Mouse (Mus musculus) gastrocnemius, postnatal 14 days (tissue): Measurements from ENCODE around the gene Lnx2. TPM values are rescaled to one million over a fixed set of nuclear protein-coding genes. Genes with fewer than 3 reads are reported as not detected.

Source experiments
- DNase-seq: peaks from one replicate; pipeline ENCODE4 v3.0.0; 2021; ENCODE audit warnings: mixed read lengths
- intact Hi-C: fragments of 180-260 bp; cut with DNase I; formaldehyde crosslinking; loops from one replicate; pipeline ENCODE4 v1.15.1; 2025; ENCODE audit warnings: low total_unique reads
- long read RNA-seq, 2 experiments: library from polyadenylated mRNA; stranded (forward); transcript quantifications; one replicate each; pipeline ENCODE4 v2.0.0; 2021
- total RNA-seq, 2 experiments: library from RNA; stranded (reverse); gene quantifications; 2 replicates each; pipeline ENCODE4 v1.2.3; 2021

Lnx2 gene
- total RNA-seq = 1 to 10 TPM; 5.6 to 5.9 TPM
- long read RNA-seq, experiment 1, full-length matches to known transcripts = 9 of 10 reads
- long read RNA-seq, experiment 1, partial matches to known transcripts = 1 of 10 reads
- long read RNA-seq, experiment 1, other reads (novel, unspliced or antisense) = 0 of 10 reads
- long read RNA-seq, experiment 2, full-length matches to known transcripts = 12 of 18 reads
- long read RNA-seq, experiment 2, partial matches to known transcripts = 2 of 18 reads
- long read RNA-seq, experiment 2, other reads (novel, unspliced or antisense) = 4 of 18 reads

DNA sequence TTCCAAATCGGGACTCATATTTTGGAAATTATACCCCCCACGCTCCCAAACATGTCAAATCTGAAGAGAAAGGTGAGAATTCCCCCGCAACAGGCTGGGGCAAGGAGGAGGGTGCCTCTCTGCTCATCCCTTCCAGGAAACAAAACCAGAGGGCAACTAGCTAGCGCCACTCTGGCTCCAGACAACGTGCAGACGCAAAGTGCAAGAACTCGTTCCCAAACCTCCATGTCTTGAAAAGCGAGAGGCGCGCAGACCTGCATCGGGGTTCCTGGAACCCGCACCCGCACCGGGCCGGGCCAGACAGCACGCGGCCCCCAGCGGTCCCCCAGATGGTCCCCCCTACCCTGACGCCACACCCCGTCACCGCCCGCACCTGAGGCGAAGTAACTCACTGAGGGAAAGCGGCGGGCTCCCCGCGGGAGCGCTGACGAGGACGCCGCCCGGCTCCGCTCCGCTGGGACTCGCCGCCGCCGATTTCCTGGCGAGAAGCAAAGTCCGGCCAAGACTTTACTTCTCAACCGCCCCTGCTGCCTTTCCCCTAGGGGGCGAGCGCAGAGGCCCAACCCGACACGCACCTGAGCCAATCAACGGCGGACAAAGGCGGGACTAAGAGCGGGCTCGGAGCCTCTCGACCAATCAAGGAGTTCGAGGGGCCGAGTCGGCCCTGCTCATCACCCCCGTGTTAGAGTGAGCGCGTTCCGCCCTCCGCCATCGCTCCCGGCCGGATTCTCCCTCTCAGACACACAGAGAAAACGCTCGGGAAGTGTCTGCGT is at the start of gene Lnx2:
Gene Lnx2, minus strand, starts transcription at position 561 of the 773 bp plus-strand sequence.
- peak; percentile 97 for DNase-seq
- intact Hi-C loops = no loop called here

- intact Hi-C loops = no loop called here
These were observed 49.3 kb upstream of the Lnx2 start for GRCm38 (mm10) chr5:147125542-147126185.

DNA sequence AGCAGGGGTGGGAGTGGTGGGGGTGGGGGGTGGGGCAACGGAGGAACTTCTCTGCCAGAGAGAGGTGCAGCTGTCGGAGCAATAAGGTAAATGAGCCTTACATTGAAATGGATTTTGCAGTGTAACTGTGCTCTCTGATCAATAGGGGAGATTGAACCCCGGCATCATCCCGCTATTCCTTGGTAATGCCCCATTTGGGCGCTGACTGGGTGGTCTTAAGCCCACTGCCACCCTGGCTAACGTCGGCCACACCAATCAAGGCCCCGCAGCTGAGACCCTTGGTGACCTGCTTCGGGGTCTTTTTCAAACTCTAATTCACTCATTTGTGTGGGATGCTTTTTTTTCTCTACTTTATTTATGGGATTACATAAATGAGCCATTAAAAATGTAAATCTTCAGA is 48.4 kb upstream of the Lnx2 start:
- intact Hi-C loops = no loop called here
- DNase-seq = no peak

More at GRCm38 (mm10) chr5:147125542-147126185, 49.3 kb upstream of the Lnx2 start:
- DNase-seq = no peak

GRCm38 (mm10) chr5:147121146-147121545 is 44.8 kb upstream of the Lnx2 start:
- intact Hi-C loops = no loop called here
- no peak for DNase-seq

DNA sequence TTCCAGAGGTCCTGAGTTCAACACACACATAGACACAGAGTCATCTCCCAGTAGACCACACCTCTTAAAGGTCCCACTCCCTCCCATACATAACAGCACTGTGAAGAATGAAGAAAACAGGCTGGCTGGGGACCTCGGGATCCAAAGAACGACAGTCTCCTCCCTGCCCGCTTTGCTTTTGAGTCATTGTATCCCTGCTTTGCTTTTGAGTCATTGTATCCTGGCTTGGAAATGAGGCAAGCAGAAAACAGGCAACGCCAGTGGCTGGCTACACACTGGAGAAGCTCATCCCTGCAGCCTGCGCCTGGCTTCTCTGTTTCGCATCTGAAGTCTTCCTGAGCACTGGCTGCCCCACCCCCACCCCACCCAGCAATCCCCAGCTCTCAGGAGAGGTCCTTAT is 40.6 kb upstream of the Lnx2 start:
- intact Hi-C loops = no loop called here

DNA sequence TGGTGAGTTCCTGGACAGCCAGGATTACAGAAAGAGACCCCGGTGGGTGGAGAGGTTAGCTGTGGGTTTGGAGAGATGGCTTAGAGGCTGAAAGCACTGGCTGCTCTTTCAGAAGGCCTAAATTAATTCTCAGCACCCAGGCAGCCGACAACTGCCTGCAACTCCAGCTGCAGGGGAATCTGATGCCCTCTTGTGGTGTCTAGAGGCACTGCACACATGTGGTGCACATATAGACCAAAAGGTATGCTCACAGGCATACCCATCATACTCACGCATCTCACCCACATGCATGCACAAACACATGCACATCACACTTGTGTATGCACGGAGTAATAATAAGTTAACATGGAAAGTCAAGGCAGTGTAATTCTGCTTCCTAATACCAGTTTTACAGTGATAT is 39.2 kb upstream of the Lnx2 start:
- intact Hi-C loops = no loop called here
- no peak for DNase-seq

More for the DNA sequence above, 40.6 kb upstream of the Lnx2 start:
- DNase-seq = no peak

DNA sequence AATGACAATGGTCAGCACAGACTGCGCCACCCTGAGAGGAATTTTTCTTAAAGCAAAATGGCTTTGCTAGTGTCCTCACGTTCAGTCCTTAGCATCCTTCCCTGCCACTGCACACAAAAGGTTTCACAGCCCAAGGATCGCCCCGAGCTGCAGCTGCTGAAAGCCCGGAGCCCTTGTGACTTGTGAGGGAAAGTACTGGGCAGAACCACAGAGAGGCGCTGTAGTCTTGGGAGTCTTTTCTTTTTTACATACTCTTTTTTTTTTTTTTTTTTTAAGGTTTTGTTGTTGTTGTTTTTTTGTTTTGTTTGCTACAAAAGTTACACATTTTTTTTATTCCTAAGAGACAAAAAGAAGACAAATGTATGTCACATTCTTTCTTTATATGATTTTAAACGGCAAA is 38.4 kb upstream of the Lnx2 start:
- intact Hi-C loops = no loop called here
- no peak for DNase-seq

GRCm38 (mm10) chr5:147108861-147109591 is 32.6 kb upstream of the Lnx2 start:
- intact Hi-C loops = no loop called here
- DNase-seq = no peak

GRCm38 (mm10) chr5:147107276-147107675 is 30.9 kb upstream of the Lnx2 start:
- intact Hi-C loops = no loop called here
- no peak for DNase-seq

DNA sequence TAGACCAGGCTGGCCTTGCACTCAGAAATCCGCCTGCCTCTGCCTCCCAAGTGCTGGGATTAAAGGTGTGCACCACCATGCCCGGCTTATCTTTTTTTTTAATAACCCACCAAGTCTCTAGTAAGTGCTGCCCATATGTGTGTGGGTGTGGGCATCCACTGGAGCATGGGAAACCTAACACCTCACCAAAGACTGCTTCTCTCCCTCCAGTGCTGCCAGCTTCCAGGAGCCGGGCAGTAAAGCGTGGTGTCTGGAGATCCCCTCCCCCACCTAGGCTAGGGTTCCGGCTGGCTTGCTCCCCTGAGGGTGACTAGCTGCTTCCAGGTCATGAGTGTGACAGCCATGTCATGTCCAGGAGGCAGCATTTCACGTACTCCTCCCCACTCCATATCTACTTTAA is 25.9 kb upstream of the Lnx2 start:
- intact Hi-C loops = no loop called here
- DNase-seq = no peak

DNA sequence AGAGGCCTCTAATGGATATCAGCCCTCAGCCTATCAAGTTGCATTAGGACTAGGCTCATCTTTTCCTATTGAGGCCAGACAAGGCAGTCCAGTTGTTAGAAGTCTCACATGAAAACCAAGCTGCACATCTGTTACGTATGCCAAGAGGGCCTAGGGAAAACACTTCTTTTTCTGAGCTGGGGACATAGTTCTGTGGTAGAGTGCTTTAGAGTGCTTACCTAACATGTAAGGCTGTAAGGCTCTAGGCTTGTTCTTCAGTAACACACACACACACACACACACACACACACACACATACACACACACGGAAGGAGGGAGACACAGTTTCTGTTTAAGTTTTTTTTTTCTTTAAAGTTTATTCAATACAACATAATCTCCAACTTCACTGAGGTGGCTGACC is 23.8 kb upstream of the Lnx2 start:
- intact Hi-C loops = no loop called here
- no peak for DNase-seq

DNA sequence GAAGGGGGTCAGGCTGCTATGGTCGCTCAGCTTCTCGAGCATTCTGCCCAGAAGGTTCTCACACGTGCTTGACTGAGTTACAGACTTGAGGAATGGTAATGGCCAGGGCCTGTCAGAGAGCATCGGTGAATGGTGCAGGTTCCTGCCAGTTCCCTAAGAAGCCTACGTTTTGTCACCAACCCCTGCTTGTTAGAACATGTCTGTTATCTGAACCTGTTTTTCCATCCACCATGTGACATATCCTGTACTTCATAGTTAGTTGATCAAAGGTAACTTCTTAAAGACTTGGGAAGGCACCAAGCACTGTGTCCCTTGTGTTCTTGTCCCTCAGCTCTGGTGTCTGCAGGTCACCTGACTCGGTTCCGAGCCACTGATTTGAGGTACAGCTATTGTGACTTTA is 22.3 kb upstream of the Lnx2 start:
- intact Hi-C loops = no loop called here
- DNase-seq = no peak

DNA sequence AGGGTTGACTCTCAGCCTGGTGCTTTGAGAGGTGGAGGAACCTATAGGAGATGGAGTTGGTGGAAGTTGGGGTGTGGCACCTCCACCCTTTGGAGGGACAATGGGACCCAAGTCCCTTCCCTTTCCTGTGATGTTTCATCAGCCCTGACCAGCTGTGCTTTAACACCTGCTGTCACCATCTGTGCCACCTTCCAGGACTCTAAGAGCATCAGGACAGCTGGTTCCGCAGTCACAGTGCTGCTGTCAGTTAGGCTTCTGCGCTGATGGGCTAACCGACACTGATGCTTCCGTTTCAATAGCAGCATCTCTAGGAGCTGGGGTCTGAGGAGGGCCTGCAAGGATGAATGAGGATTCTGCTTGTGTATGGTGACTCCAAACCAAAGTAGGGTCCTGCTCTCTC is 20.2 kb upstream of the Lnx2 start:
- no peak for DNase-seq
- intact Hi-C loops = no loop called here

DNA sequence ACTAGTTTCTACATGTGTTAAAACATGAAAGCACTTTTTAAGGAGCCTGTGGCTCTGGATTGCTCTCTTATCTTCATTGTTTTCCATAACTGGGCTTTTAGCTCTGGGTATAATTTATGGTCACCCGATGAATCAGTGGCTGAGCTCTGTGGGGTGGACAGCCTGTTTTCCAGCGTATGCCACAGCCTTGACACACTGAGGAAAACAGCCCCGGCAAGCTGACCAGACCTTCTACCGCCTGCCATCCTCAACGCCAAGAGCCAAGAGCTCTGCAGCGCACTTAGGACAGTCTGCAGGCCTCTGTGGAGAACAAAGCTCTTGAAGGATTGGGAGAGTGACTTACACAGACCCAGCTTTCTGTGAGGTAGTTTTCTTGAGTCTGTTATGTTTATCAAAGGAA is 17.9 kb upstream of the Lnx2 start:
- intact Hi-C loops = no loop called here
- no peak for DNase-seq

GRCm38 (mm10) chr5:147092448-147092847 is 16.1 kb upstream of the Lnx2 start:
- intact Hi-C loops = no loop called here
- no peak for DNase-seq

GRCm38 (mm10) chr5:147090256-147090963 is 14.0 kb upstream of the Lnx2 start:
- peak; percentile 23 for DNase-seq
- intact Hi-C loops = no loop called here

DNA sequence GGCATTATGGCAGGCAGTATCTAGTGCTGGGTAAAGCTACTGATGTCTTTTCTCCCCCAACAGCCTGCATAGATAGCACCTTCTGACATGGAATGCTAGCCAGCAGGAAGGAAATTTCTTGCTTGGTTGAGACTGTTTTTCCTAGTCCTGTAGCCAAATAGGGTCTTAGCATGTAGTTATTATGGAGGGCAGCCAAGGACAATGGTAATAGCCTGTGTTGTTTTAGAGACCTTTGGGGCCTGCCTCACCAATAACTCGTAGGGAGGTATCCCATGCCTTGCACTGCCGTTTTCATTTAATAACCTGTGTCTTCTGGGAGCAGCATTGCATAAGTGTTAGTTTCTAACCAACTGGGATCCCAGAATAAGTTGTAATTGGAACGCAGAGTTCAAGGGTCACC is 13.4 kb upstream of the Lnx2 start:
- intact Hi-C loops = no loop called here
- DNase-seq = no peak

DNA sequence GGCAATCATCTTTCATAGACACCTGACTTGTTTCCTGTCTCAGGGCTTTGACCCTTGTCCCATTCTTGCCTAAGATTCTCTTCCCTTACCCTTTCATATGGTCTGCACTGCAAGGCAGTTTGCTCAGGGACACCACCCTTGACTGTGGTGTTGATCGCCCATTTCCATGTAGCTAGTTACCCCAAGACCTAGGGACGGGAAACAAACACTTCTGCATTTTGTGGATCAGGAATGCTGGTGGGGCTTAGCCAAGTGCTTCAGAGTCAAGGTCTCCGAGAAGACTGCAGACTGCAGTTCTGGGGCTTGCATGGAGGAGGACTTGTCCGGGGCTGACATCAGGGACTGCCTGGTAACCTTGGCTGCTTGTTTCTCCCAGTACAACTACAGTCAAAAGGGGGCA is 10.4 kb upstream of the Lnx2 start:
- intact Hi-C loops = no loop called here
- no peak for DNase-seq

GRCm38 (mm10) chr5:147085201-147085894 is 9.0 kb upstream of the Lnx2 start:
- peak; percentile 30 for DNase-seq
- intact Hi-C loops = no loop called here
